Mouse (Mus musculus) thymus, postnatal 4 days (tissue): ENCODE results near the gene Itm2b.

ENCODE experiments used
- DNase-seq: peaks from one replicate; pipeline ENCODE4 v3.0.0; 2021

Gene Itm2b

DNA sequence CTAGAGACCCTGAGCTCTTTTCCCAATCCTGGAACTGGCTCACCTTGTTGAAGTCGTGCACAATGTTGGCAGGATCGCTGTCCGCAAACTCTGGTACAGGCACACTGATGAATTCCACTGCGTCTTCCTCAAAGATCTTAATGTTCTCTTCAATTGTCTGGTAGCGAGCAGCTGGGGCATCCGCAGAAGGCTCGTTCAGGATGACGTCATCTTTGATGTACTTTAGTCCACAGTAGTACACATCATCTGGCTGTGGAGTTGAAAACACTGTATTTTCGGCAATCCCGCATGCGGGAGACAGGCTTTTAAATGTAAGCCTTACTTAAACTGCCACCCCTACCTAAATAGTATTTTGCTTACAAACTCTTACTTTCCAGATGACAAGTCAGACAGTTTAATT, 18.8 kb downstream of the Itm2b start:
- DNase-seq, result no peak

DNA sequence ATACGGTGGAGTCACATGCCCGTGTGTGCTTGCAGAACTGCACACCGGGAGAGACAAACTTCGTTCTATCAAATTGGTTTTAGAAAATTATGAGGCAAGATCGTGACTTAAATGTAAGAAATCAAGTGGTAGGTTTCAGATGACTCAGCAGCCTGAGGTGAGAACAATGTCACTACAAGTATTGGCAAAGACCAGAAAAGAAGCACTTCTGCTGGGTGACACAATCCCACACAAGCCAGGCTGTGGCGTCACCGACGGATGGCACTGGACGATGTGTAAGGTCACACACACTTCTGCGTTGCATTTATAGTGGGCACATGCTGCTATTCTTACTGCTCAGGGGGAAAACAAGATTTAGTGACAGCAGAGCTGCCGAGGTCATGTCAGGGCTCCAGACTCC, 21.3 kb downstream of the Itm2b start:
- no peak for DNase-seq

DNA sequence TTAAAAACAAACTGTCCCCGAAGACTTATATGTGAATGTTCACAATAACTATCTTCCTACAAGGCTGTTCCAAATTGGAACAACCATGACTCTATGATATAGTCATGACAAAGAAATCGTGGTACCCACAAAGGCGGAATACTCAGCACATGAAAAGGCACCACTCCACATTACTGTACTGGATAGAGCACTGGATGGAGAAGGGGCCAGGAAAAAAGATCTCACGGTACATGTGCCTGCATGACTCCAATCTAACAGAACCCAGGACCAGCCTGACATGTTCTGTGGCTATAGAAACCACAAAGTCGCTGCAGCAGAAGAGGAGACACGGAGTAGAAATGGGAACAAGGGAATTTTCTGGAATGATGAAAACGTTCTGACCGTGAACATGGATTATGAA, 30.4 kb downstream of the Itm2b start:
- no peak for DNase-seq

DNA sequence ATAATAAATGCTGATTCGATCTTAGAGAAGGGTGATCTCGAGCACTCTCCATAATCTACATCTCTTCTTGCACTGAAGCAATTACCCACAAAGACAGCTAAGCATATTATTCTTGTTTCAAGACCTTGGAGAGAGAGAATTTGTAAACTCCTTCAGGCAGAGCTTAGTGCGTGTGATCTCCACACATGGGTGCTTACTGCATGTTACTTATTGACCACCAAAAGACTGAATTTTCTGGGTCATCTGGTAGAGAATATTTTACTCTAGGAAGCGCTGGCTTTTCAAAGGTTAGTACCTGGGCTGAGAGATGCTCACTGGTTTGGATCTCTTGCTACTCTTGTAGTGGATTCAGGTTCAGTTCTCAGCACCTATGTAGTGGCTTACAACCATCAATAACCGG, 34.0 kb downstream of the Itm2b start:
- no peak for DNase-seq

DNA sequence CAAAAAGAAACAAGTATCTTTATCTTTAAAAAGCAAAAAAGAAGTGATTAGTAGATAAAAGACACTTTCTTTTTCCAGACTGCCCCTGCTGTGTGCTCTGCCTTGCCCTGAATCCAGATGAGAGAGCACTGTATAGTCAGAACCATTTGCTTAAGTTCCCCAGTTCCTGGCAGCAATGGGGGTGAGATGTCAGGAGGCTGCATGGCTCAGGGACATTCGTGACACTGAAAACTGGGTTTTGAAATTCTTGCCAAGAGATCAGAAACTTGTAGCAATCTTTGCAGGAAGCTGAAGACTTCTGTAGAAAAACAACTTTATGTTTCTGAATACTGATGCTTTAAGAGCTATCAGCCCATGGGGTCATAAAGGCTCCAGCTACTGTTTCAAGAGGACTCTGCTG, 35.1 kb downstream of the Itm2b start:
- DNase-seq, result no peak

DNA sequence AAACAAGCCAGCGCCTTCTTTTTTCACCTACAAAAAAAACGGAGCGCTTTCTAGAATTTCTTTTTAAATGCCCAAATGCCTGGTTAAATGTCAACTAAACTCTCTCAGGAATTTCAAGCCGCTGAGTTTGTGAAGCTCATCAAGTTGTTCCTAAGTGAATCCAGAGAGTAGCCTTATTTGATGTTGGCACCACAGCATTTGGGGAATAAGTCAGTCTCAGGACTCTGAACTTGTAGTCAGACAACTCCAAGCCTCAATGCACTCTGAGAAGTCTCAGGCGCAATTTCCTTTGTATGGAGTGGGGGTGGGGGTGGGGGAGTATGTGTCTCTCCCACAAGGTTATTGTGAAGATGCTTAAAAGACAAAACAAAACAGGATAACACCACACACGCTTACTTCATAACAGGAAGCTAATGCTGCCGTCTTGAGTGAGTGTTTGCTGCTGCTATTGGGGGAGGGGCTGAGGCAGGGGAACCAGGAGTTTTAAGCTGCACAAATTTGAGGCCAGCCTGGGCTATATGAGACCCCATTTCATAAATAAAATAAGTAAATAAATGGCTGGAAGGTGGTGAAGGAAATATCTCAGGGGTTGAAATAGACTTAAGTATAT, 35.9 kb downstream of the Itm2b start:
- DNase-seq, result peak; percentile 62

DNA sequence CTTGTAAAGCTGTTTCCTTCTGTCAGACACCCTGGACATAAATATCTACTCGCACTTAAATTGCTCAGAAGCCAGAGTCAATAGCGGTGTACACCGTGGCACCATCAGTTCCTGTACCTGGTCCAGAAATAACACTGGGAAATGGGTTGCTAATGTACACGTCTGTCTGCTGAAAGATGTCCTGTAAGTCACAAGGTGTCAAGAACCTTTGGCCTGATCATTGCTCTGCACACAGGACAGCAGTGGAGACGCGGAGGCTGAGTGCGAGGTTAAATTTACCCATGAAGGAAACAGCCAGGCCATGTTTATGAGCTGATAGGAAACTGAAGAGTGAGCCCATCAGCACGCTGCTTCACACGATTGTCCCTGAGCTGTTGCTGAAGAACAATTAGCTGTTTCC, 37.8 kb downstream of the Itm2b start:
- DNase-seq, result no peak

DNA sequence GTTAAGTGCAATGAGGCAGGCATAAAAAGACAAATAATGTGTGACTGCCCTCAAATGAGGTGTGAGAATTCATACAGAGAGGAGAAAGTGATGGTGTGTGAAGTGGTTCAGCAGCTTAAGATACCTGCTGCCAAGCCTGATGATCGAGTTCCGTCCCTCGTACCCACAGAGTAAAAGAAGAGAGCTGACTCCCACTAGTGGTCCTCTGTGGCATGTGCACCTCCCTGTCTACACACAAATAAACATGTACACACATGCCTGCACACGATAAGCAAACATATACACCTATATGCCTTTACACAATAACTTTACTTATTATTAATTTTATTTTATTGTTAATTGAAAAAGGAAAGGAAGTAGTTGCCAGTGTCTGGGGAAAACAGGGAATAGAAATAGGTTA, 39.5 kb downstream of the Itm2b start:
- DNase-seq, result no peak

DNA sequence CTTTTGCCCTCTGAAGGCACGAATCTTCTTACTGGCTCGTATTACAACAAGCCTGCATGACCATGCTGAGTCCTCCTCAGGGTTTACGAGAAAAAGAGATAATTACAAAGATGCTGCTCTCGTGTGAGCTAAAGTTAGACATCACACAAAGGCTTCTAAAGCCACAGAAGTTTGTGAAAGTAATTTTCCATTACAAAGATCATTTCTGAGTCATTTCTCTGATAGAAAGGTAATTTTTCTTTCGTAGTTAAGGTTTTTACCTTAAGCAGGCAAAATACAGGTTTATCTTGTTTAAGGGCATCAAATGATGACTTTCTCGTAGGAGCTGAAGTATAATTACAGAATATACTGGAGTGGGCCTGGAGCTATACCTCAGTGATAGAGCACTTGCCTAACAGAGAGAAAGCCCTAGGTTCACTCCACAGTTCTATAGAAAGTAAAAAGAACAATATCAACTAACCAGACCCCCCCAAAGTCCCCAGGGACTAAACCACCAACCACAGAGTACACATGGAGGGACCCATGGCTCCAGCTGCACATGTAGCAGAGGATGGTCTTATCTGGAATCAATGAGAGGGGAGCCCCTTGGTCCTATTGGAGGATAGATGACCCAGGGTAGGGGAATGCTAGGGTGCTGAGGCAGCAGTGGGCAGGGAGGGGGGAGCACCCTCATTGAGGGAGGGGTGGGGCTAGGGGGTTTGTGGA, 44.9 kb downstream of the Itm2b start:
- no peak for DNase-seq

DNA sequence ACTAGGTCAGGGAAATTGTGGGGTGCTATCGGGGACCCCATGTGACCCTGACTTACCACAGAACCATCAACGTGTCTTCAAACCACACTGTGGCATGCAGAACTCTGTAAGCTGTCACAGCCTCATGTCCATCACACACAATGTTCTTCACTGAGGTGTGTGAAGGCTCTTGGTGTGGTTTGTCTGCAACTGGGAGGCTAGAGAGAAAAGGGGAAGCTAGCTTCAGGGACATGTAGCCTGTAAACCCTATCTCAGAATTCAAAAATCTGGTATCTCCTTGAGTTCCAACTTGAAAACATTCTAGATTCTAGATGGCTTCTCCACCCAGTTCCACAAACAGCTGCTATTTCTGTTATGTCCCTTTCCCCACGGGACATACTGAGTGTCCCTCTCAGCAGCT, 45.5 kb downstream of the Itm2b start:
- DNase-seq, result no peak

DNA sequence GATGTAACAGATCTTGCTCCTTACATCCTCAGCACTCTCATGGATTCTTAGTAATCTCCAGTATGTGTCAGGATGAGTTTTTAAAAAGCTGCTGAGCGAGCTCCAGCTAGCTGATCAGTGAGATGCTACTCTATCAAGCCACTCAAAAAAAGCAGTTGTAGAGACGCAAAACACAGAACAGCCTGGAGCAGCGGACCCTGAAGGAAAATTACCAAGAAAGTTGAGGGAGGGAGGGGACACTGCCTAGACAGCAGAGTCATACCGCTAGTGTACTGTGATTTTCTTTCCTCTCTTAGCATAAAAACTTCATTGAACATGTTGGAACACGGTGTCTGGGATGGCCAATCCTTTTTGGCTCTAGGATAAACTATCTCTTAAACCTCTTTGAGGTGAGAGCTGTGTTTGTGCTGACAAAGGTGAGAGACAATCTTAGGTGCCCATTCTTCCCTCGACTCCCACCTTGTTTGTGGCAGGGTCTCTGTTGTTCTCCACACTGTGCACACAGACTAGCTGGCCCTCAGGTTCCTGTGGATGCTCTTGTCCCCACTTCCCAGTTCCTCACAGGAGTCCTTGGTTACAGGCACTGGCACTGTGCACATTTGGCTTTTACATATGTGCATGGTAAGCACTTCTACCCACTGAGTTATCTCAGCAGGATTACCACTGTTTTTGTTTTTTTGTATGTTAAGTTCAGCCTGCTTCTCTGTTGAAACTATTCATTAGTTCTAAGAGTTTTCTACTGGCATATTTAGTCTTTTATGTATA, 48.6 kb downstream of the Itm2b start:
- no peak for DNase-seq

DNA sequence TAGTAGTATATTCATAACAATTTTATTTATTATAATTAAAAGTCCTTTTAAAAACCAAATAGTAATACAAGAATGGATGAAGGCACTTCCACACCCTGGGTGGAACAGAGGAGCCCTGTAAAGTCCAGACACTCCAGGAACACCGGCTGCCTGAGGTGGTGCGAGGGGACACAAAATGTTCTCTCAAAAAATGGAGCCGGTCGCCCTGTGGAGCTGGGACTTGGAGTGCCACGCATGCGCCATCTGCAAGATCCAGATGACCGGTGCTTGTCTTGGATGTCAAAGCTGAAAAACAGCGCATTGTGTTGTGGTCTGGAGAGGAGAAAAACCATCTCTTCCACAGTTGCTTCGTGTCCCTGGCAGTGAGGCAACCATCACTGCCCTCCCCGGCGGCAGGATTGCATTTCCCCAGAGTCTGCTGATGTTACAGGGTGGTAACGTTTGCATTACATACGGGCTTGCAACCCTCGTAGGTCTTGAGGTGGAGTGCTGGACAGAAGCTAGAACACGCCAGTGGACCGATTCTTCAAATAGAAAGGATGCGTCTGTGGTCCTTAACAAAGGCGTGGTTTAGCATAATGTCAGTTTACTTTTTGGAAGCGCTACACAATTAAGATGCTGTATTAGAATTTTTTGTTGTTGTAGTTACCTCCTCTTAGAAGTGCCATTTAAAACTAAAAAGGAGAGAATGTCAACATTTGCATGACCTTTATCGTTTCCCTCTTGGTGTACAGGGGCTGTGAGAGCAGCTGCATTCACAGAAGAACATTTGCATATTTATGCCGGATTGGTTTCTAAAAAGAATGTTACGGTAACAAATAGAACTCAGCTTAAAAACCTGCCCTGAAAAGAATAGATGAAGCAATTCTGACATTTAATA, 49.9 kb downstream of the Itm2b start:
- no peak for DNase-seq

DNA sequence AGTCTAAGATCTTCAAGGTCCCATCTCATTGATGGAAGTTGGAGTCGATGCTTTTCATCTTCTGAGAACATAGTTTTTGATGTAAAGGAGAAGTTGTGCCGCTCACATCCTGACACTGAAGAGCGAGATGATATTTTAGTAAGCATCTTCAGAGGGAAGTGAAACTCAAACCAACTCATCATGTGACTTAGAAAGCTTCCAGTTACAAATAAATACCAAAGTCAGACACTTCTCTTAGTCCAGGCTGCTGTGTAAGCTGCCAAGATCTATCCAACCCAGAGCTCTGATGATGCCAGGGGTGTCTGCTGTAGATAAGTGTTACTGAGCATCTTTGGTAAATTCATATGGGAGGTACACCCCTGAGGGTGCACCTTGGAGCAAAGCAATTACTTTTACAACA, 51.2 kb downstream of the Itm2b start:
- DNase-seq, result no peak

DNA sequence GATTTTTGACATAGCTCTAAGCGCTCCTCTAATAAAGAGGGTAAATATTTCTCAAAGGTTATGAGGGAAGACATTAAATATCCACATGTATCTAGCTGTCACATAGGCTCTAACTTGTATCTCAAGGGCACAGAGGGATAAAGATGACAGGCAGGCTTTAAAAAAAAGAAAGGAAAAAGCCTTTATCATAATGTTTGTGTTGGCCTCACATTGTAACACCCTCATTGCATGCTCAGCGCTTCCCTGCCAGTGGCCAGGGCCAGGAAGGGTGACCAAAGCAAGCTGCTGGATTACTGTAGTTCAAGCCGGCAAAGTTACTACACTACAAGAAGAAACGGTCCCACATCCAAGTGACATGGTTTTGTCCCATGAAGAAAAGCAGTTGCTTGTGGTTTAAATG, 53.7 kb downstream of the Itm2b start:
- DNase-seq, result no peak

DNA sequence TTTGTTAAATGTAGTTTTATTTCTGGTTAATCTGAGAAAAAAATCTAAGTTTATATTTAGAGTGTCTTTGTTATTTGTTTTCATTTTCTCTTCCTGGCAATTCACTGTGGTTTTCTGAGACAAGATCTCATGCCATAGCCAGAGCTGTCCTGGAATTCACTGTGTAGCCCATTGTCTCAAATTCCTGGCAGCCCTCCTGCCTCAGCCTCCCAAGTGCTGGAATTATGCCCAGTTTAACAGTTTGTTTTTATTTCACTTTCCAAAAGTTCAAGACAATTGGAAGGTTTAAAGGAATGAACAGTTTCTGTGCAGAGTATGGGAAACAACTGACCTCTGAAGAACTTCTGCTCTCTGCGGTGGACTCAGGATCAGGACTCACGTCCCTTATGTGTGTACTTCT, 55.2 kb downstream of the Itm2b start:
- no peak for DNase-seq

DNA sequence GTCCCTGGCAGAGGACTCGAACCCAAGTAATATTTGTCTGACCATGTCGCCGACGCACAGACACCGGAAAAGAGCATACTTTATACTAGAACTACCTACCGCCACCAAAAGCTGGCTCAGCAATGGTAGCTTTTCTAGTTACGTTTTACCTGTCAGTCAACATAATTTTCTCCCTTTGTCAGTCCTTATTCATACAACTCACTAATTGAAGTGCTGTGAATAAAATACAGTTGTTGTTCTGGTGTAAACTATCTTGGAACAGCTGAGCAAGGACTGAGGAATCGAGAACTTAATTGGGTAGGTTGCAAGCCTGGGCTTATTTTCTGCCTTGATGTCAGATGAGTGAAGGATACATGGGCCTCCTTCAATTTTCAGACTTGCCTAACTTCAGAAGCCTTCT, 58.6 kb downstream of the Itm2b start:
- DNase-seq, result no peak

DNA sequence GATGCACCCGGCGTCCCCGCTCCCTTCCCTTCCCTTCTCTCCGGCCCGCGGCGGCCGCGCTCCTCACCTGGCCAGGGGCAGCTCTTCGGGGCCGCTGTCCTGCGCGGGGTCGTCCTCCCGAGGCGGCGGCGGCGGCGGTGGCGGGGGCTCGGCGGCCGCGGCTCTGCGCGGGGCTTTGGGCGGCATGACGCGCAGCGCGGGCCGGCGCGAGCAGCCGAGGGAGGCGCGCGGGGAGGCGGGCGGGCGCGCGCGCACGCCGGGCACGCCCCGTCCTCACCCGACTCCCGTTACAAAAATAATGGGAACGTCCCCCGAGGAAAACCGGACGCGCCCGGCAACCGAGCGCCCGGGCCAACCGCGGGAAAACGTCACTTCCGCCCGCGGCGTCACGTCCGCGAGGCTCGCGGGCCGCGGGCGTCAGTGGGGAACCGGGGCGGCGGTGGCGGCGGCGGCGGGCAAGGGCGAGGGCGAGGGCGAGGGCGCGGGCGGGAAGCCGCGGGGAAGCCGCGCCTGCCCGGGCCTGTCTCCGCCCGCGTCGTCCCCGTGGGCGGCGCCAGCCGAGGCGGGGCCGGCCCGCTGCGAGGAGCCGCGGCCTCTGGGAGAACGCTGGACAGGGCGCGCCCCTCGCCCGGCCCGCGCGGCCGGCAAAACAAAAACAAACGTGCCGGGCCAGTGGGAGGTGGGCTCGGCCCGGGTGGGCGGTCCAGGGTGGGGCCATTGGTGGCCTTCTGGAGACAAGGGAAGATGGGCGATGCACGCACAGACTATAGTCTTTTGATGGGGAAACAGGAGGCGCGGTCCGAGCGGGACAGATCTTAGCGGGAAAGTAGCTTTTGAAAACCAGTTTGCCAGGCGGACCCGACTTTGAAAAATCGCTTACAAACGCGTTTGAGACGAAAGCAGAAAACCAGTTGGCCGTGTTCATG, 59.4 kb downstream of the Itm2b start, which contains the start of gene Rb1:
Gene Rb1, minus strand, starts transcription at position 367 of the 926 bp plus-strand sequence.
- peak; percentile 89 for DNase-seq

DNA sequence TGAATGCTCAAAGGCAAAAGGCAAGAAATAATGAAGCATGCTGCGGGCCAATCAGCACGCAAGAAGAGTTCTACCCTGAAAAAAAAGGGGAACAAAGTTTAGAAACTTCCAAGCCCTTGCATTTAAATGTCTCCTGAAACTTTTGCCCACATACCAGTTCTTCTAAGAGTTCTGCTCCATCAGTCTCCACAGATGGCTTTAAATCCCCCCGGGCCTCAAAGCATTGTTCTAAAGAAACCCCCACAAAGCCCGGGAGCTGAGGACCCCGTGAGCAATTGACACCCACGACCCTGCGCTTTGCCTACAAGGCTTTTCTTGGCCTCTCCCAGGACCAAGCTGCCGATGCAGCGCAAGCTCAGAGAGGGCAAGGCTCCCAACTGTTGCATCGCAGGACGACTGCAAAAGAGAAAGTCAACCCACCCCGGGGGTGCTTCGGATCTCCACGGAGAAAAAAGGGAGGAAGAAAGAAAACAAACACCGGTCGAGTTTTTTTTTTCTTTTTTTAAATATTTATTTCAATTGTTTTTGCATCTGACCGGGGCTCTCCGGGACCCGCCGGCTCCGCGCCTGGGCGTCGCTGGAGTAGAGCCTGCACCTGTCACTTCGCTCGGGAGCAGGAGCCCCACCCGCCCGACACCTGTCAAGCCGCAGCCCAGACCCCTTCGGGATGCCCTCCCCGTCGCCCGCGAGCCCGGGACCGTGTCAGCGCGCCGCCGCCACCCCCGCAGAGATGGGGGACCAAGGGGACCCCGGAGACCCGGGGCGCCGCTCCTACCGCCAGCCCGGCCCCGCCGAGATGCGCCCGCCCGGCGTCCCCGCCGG, 60.2 kb downstream of the Itm2b start:
- DNase-seq, result peak; percentile 79

DNA sequence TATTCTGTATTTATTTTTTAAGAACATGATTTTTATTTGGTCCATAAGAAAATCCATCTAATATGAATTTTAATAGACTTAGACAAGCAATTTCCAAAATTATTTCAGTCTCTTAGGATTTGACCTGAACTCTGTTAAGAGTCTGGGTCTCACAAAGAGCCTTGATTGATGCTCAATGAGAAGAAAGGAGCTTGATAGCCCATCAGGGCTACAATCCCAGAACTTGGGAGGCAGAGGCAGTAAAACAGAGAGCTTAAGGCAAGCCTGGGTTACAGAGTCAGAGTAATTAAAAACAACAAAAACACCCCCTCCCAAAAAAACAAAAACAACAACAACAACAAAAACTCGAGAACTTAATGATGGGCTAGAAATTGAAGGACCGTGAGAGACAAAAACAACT, 61.1 kb downstream of the Itm2b start:
- DNase-seq, result no peak

DNA sequence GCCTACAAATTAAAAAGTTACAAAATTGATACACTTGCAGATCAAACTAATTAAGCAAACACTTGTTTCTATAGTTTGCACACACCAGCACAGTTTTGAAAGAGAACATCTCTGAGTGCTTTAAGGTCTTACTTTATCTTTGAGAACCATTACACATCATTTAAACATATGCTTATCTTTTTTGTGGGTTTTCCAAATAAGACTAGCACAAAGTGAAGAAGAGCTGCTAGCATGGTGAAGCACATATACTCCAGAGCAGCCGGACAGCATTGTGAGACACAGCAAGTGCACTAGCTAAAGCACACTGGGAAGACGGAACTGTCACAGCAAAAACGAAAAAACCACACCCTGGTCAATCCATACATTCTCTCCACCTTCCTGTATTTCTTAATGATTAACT, 62.9 kb downstream of the Itm2b start:
- no peak for DNase-seq

DNA sequence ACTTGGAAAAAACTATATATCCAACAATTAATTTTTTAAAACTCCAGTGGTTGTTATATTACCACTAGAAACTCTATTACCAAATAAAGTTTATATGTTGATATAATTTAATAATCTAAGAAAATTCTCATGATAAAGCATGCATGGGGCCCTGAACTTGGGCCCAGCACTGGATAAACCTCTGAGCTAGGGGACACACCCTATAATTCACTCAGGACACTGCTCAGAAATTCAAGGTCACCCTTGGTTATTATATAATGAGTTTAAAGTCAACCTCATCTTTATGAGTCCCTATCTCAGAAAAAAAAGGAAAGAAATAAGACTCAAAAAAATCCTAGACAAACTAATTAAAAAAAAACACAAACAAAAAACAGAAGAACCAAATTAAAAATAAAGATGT, 68.2 kb downstream of the Itm2b start:
- DNase-seq, result no peak
